Mouse (Mus musculus) midbrain, embryonic 13.5 days (tissue): ENCODE data around the gene Anks3. TPM values are rescaled to one million over a fixed set of nuclear protein-coding genes. Genes with fewer than 3 reads are reported as not detected.
A peak's percentile ranks its signal among the peaks of the same experiment; 100 is the strongest.

Source experiments
- ATAC-seq: fragments of 200-750 bp; cut with Nextera tagmentation; 2 replicates; pipeline ENCODE4 v1.8.0; 2017; ENCODE audit warnings: mild to moderate bottlenecking, moderate TSS enrichment, moderate library complexity
- H3K27ac ChIP-seq: fragments of 300-500 bp; sonication (generic); 2 replicates; pipeline ENCODE4 v1.5.1; 2015; ENCODE audit warnings: inconsistent platforms, mild to moderate bottlenecking, moderate library complexity
- H3K27me3 ChIP-seq: fragments of 300-500 bp; sonication (generic); 2 replicates; pipeline ENCODE4 v1.6.1; 2015; ENCODE audit warnings: mild to moderate bottlenecking, inconsistent platforms
- H3K36me3 ChIP-seq: fragments of 300-500 bp; sonication (generic); 2 replicates; pipeline ENCODE4 v1.6.1; 2015; ENCODE audit warnings: mild to moderate bottlenecking, inconsistent platforms
- H3K4me1 ChIP-seq: fragments of 300-500 bp; sonication (generic); replicated peaks from 2 replicates; pipeline ENCODE4 v1.6.1; 2015; ENCODE audit warnings: inconsistent platforms
- H3K4me2 ChIP-seq: fragments of 300-500 bp; sonication (generic); replicated peaks from 2 replicates; pipeline ENCODE4 v1.6.1; 2015; ENCODE audit warnings: moderate library complexity, mild to moderate bottlenecking, inconsistent platforms
- H3K4me3 ChIP-seq: fragments of 300-500 bp; sonication (generic); replicated peaks from 2 replicates; pipeline ENCODE4 v1.5.1; 2015; ENCODE audit warnings: mild to moderate bottlenecking, inconsistent platforms
- H3K9ac ChIP-seq: fragments of 300-500 bp; sonication (generic); replicated peaks from 2 replicates; pipeline ENCODE4 v1.6.1; 2015; ENCODE audit warnings: mild to moderate bottlenecking, inconsistent platforms
- H3K9me3 ChIP-seq: fragments of 300-500 bp; sonication (generic); 2 replicates; pipeline ENCODE4 v1.6.1; 2016; ENCODE audit warnings: mild to moderate bottlenecking, inconsistent platforms
- WGBS: fragments of 180-500 bp; shearing (Covaris S2); methylation state at CpG from one replicate; pipeline ENCODE4 v1.1.7; 2015; 5-methylcytosine and 5-hydroxymethylcytosine counted together
- polyA plus RNA-seq: library from polyadenylated mRNA; unstranded; fragments of >200 nt; fragmentation: Nextera tagmentation; extraction: Ambion mirVana; gene quantifications from 2 replicates; pipeline ENCODE4 v1.2.1, GENCODE M21; 2015

Anks3 gene
- polyA plus RNA-seq, 1 experiment from 2014 or later: 85.4 TPM

DNA sequence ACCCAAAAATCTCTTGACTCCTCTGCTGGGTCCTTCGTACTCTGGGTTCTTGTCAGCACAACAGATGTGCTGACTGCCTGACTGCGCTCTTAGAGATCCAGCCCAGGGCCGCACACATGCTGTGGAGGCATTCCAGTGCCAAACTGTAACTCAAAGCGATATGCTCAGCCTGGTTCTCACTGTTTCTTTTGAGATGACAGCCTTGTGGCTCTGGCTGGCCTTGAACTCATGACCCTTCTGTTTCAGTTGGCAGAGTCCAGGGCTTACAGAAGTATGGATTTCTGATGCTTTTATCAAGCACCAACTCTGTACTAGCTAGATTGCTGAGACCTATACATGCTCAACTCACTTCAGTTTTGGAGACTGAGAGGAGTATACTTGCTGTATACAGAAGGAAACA, 29.3 kb upstream of the Anks3 start:
- no peaks in the 10 kb centered on the region for H3K9me3 ChIP-seq
- no peaks in the 10 kb centered on the region for H3K4me1 ChIP-seq
- H3K9ac ChIP-seq: no peak overlapping the region
- no peaks in the 10 kb centered on the region for H3K27me3 ChIP-seq
- 89% methylated on average over 4 of the region's 4 CpGs for WGBS
- H3K4me3 ChIP-seq: no peak overlapping the region
- H3K4me2 ChIP-seq: no peak overlapping the region
- H3K36me3 ChIP-seq: no peaks in the 10 kb centered on the region
- no peak for ATAC-seq
- no peak overlapping the region for H3K27ac ChIP-seq

DNA sequence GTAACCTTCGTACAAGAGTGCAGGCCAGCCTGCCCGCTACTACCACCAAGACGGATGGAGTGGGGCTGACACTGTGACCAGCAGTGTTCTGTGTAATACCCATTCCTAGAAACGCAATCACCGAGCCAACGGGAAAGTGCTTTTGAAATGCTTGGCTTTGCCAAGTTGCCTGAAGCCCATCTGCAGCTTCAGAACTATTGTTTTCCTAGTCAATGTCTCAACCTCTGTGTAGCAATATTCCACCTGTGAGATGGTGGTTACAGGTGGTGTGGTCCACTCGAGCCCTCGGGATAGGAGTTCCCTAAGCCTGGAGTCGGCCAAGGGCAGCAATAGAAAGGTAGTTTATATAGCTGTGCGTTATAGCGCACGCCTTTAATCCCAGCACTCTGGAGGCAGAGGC, 20.7 kb upstream of the Anks3 start:
- Histone ChIP-seq H3K27ac (no peak overlapping the region), H3K9ac (no peak overlapping the region), H3K4me3 (no peak overlapping the region), H3K4me1 (no peaks in the 10 kb centered on the region), H3K4me2 (no peak overlapping the region), H3K27me3 (no peaks in the 10 kb centered on the region), H3K36me3 (no peaks in the 10 kb centered on the region), H3K9me3 (no peaks in the 10 kb centered on the region)
- WGBS: 94% methylated on average over 12 of the region's 12 CpGs
- no peak for ATAC-seq

DNA sequence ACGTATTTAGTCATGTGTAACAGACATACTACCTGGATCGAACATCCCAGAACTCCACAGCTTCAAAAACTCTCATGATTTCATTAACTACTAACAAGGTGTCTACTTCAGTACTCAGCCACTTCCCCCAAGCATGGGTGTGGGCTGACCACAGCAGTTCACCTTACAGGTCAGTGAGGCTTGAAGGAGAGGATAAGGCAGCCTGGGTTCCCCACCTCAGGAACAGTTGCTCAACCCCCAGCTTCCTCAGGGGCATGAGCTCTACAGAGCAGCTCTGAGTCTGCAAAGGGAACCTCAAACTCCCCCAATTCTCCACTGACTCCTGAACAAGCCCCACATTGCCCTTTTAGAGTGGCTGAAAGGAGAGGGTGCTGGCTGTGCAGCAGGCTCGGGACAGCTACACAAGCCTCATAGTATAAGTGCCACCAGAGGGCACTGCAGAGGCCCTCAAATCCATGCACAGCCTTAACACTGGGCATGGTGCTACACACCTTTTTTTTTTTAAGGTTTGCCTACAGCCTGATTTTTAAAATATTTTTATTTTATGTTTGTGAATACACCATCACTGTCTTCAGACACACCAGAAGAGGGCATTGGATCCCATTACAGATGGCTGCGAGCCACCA, 15.9 kb upstream of the Anks3 start:
- WGBS: 77% methylated on average over 4 of the region's 4 CpGs

DNA sequence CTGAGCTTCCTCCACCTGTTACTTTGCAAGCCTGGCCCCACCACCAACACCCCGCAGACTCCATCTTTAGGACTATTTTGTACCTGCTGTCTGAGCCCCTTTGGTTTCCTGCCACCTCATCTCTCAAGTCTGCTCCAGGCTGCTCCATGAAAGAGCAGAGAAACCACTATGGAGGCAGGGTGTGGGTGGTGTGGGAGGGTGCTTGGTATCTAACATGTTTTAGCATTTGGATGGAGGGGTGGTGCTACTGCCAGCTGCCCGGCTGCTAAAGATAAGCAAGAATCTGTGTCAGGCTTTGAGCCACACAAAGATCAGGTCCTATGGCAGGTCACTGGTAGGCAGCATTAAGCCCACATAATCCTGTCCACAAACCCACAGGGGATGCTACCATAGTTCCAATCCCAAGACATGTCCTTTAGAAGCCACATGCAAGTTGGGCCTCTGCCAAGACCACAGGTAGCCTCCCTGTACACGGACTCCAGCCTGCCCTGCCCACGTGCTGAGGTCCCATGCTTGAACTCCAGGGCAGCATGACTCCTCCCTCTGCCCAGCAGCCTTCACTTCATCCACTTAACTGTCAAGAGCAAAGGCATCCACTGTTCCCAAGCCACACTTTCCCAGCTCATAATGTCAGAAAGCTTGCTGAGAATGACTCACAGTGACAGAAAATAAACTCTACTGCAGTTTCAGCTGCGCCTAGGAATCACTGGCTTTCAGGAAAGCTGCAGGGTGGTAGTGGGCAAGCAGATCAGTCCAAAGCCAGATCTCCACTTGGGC, 14.5 kb upstream of the Anks3 start:
- ATAC-seq: no peak
- Histone ChIP-seq H3K4me3 (no peak overlapping the region), H3K36me3 (no peaks in the 10 kb centered on the region), H3K4me2 (no peak overlapping the region), H3K4me1 (no peaks in the 10 kb centered on the region), H3K27ac (no peak overlapping the region), H3K27me3 (no peaks in the 10 kb centered on the region), H3K9ac (no peak overlapping the region), H3K9me3 (no peaks in the 10 kb centered on the region)
- 65% methylated on average over 5 of the region's 5 CpGs for WGBS

More for the DNA sequence above, 15.9 kb upstream of the Anks3 start:
- Histone ChIP-seq H3K9ac (no peak overlapping the region), H3K4me1 (no peaks in the 10 kb centered on the region), H3K4me3 (no peak overlapping the region), H3K4me2 (no peak overlapping the region), H3K9me3 (no peaks in the 10 kb centered on the region), H3K27ac (no peak overlapping the region), H3K27me3 (no peaks in the 10 kb centered on the region), H3K36me3 (no peaks in the 10 kb centered on the region)
- ATAC-seq: no peak

- Histone ChIP-seq H3K4me1 (no peaks in the 10 kb centered on the region), H3K36me3 (0 out of 2 replicates have a peak, but pooled peaks cover 9% of the 10 kb centered on the region), H3K27ac (no peak overlapping the region), H3K9ac (no peak overlapping the region), H3K9me3 (no peaks in the 10 kb centered on the region), H3K4me3 (no peak overlapping the region), H3K4me2 (no peak overlapping the region), H3K27me3 (no peaks in the 10 kb centered on the region)
- WGBS: 72% methylated on average over 2 of the region's 2 CpGs
- ATAC-seq: no peak
Observed at GRCm38 (mm10) chr16:4976180-4976579, 12.2 kb upstream of the Anks3 start.

DNA sequence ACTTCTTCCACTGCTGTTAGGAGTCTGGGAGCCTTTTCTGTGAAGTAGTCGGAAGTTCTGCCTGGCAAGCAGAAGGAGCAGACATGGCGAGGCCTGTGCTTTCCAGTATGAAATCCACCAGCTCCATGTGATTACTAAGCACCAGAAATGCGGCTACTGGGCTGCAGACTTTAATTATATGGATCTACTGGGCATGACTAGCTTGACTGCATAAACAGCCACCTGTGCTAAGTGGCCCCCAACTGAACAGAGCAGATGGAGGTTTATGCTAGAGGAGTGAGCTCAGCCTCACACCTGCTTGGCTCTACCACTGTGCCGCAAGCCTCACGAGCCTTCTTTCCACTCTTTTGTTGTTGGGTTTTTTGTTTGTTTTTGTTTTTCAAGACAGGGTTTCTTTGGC, 10.5 kb upstream of the Anks3 start:
- Histone ChIP-seq H3K4me1 (no peaks in the 10 kb centered on the region), H3K4me3 (no peak overlapping the region), H3K27ac (no peak overlapping the region), H3K27me3 (no peaks in the 10 kb centered on the region), H3K36me3 (peaks cover 12% of the 10 kb centered on the region), H3K9ac (no peak overlapping the region), H3K4me2 (no peak overlapping the region), H3K9me3 (no peaks in the 10 kb centered on the region)
- 77% methylated on average over 5 of the region's 5 CpGs for WGBS
- no peak for ATAC-seq

DNA sequence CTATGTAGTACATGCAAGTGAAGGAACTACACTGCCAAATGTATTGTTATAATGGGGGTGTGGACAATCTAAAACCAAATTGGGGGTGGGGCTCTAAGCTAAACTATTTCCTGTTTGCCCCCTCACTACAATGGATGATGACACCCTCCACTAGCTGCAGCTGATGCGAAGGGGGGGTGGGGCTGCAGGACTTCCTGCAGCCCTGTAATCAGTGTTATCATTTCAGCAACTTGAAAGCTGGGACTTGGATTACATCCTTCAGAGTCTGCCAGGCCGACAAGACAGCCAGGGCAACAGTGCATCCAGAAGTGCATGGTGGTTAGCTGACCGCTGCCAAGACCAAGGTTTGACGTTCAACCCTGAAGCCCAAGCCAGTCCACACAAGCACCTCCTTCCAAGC, 7.6 kb upstream of the Anks3 start:
- 90% methylated on average over 4 of the region's 4 CpGs for WGBS
- H3K4me3 ChIP-seq: no peak overlapping the region
- peaks cover 19% of the 10 kb centered on the region for H3K36me3 ChIP-seq
- no peak overlapping the region for H3K9ac ChIP-seq
- no peaks in the 10 kb centered on the region for H3K9me3 ChIP-seq
- no peak overlapping the region for H3K27ac ChIP-seq
- no peak overlapping the region for H3K4me2 ChIP-seq
- ATAC-seq: no peak
- no peaks in the 10 kb centered on the region for H3K27me3 ChIP-seq
- H3K4me1 ChIP-seq: no peaks in the 10 kb centered on the region

- no peak for ATAC-seq
- no peaks in the 10 kb centered on the region for H3K27me3 ChIP-seq
- 84% methylated on average over 5 of the region's 5 CpGs for WGBS
- no peak overlapping the region for H3K4me3 ChIP-seq
- H3K9me3 ChIP-seq: no peaks in the 10 kb centered on the region
- no peak overlapping the region for H3K27ac ChIP-seq
- no peak overlapping the region for H3K4me2 ChIP-seq
- peaks cover 10% of the 10 kb centered on the region for H3K4me1 ChIP-seq
- peaks cover 19% of the 10 kb centered on the region for H3K36me3 ChIP-seq
- H3K9ac ChIP-seq: no peak overlapping the region
Observed at GRCm38 (mm10) chr16:4969055-4969843, 5.2 kb upstream of the Anks3 start.

DNA sequence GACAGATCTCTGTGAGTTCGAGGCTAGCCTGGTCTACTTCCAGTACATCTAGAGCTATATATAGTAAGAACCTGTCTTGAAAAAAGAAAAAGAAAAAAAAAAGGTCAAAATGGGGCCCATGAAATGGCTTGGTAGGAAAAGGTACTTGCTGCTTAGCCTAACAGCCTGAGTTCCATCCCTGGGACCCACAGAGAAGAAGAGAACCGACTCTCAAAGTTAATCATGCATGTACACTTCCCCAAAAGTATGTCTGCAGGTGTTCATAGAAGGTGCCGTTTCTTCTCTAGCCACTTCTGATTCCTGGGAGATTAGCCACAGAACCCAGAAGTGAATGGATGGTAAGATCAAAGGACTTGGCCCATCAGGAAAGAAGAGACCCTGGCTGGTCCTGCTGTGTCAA, 4.4 kb upstream of the Anks3 start:
- Histone ChIP-seq H3K27ac (no peak overlapping the region), H3K4me2 (no peak overlapping the region), H3K9ac (no peak overlapping the region), H3K27me3 (no peaks in the 10 kb centered on the region), H3K9me3 (no peaks in the 10 kb centered on the region), H3K36me3 (peaks cover 19% of the 10 kb centered on the region), H3K4me3 (no peak overlapping the region), H3K4me1 (peaks cover 12% of the 10 kb centered on the region)
- no peak for ATAC-seq
- WGBS: 77% methylated on average over 3 of the region's 3 CpGs

DNA sequence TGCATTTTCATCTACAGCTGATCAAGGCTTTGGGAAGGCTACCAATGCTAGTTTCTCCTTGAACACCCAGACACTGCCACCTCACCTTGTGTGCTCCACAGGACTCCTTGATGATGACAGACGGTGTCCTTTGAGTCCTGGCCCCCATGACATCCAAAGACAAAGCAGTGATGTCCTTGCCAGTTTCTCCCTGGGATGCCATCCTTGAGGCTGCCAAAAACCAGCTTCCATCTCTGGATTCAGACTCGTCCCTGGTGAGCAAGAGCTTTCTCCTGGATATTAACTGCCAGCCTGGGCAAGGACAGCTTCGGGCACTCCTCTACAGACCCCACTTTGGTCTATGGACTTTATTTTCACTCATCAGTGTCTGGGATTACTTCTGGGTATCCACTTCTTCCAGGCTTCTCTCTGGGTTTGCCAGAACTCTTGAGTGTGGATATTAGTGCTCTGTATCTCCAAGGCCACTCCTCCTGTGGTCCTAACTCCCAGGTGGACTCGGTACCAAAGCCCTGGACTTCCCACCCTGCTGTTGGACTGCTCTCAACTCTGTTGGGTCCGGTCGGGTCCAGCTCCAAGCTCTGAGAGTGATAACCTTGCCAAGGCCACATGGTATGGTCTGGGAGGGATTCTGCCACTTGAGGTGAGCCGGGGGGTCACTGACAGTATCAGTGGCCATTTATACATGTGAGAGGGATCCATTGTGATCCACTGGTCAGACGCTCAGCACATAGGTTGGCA, 1.6 kb upstream of the Anks3 start:
- Histone ChIP-seq H3K4me1 (peaks cover 29% of the 10 kb centered on the region), H3K9me3 (no peaks in the 10 kb centered on the region), H3K27me3 (no peaks in the 10 kb centered on the region), H3K4me2 (peak overlapping the region; percentile 81; the same call in 1 of the 2 replicates), H3K9ac (no peak overlapping the region), H3K4me3 (peak overlapping the region; percentile 94; the same call in 1 of the 2 replicates), H3K27ac (no peak overlapping the region), H3K36me3 (peaks cover 10% of the 10 kb centered on the region)
- 87% methylated on average over 8 of the region's 8 CpGs for WGBS
- ATAC-seq: no peak

GRCm38 (mm10) chr16:4964731-4965391, 856 bp upstream of the Anks3 start:
- H3K9ac ChIP-seq: peak overlapping the region; percentile 92
- peak overlapping the region; percentile 94 for H3K4me3 ChIP-seq
- H3K27me3 ChIP-seq: no peaks in the 10 kb centered on the region
- peaks cover 15% of the 10 kb centered on the region for H3K36me3 ChIP-seq
- WGBS: 22% methylated on average over 13 of the region's 13 CpGs
- peak overlapping the region; percentile 89 for H3K27ac ChIP-seq
- peaks cover 29% of the 10 kb centered on the region for H3K4me1 ChIP-seq
- no peaks in the 10 kb centered on the region for H3K9me3 ChIP-seq
- ATAC-seq: peak; percentile 18
- peak overlapping the region; percentile 81 for H3K4me2 ChIP-seq
